Mouse (Mus musculus): Measurements from ENCODE around the gene Dpyd.

Gene Dpyd

GRCm38 (mm10) chr3:118561554-118562310, at the start of gene Dpyd:
TSS of gene Dpyd (plus strand) at chr3:118562129.
- DNase-seq (ENCODE audit: low spot score): peak; percentile 92

GRCm38 (mm10) chr3:118537676-118538075, 24.3 kb upstream of the Dpyd start:
- DNase-seq (ENCODE audit: low spot score): no peak

GRCm38 (mm10) chr3:118541766-118542165, 20.2 kb upstream of the Dpyd start:
- peak; percentile 22 for DNase-seq (ENCODE audit: low spot score)

- peak; percentile 65 for DNase-seq (ENCODE audit: low spot score)
These were observed 14.2 kb upstream of the Dpyd start for GRCm38 (mm10) chr3:118547551-118548210.

GRCm38 (mm10) chr3:118557605-118558004, 4.3 kb upstream of the Dpyd start:
- no peak for DNase-seq (ENCODE audit: low spot score)

GRCm38 (mm10) chr3:118559936-118560335, 2.0 kb upstream of the Dpyd start:
- DNase-seq (ENCODE audit: low spot score): no peak

GRCm38 (mm10) chr3:118562311-118562671, 362 bp downstream of the Dpyd start:
- peak; percentile 34 for DNase-seq (ENCODE audit: low spot score)

GRCm38 (mm10) chr3:118566779-118567178, 4.8 kb downstream of the Dpyd start:
- DNase-seq (ENCODE audit: low spot score): no peak

GRCm38 (mm10) chr3:118570197-118570596, 8.3 kb downstream of the Dpyd start:
- no peak for DNase-seq (ENCODE audit: low spot score)

- DNase-seq (ENCODE audit: low spot score): no peak
These were observed 28.6 kb downstream of the Dpyd start for GRCm38 (mm10) chr3:118590559-118590958.

GRCm38 (mm10) chr3:118594864-118595263, 32.9 kb downstream of the Dpyd start:
- DNase-seq (ENCODE audit: low spot score): no peak

- DNase-seq (ENCODE audit: low spot score): no peak
These were observed 33.8 kb downstream of the Dpyd start for GRCm38 (mm10) chr3:118595693-118596092.

GRCm38 (mm10) chr3:118601689-118602640, 40.0 kb downstream of the Dpyd start:
- DNase-seq (ENCODE audit: low spot score): no peak

- no peak for DNase-seq (ENCODE audit: low spot score)
These were observed 46.8 kb downstream of the Dpyd start for GRCm38 (mm10) chr3:118608708-118609107.

- peak; percentile 20 for DNase-seq (ENCODE audit: low spot score)
These were observed 64.8 kb downstream of the Dpyd start for GRCm38 (mm10) chr3:118626455-118627375.

GRCm38 (mm10) chr3:118629737-118630136, 67.8 kb downstream of the Dpyd start:
- no peak for DNase-seq (ENCODE audit: low spot score)

GRCm38 (mm10) chr3:118646024-118646570, 84.2 kb downstream of the Dpyd start:
- no peak for DNase-seq (ENCODE audit: low spot score)

GRCm38 (mm10) chr3:118663987-118664692, 102.2 kb downstream of the Dpyd start:
- DNase-seq (ENCODE audit: low spot score): no peak

GRCm38 (mm10) chr3:118674121-118674745, 112.3 kb downstream of the Dpyd start:
- DNase-seq (ENCODE audit: low spot score): peak; percentile 71

- no peak for DNase-seq (ENCODE audit: low spot score)
These were observed 113.5 kb downstream of the Dpyd start for GRCm38 (mm10) chr3:118675441-118675840.
